Mouse (Mus musculus) limb, embryonic 10.5 days (tissue): ENCODE measurements around the gene Ppp3r2. TPM values are rescaled to one million over a fixed set of nuclear protein-coding genes. Genes with fewer than 3 reads are reported as not detected.

Experiments
- DNase-seq: peaks from one replicate; pipeline ENCODE4 v3.0.0-alpha.2; 2017; ENCODE audit warnings: low spot score
- H3K27ac ChIP-seq: fragments of 300-500 bp; sonication (generic); 2 replicates; pipeline ENCODE4 v1.5.1; 2016; ENCODE audit warnings: mild to moderate bottlenecking
- H3K27me3 ChIP-seq: fragments of 300-500 bp; sonication (generic); 2 replicates; pipeline ENCODE4 v1.6.1; 2016; ENCODE audit warnings: low read depth, mild to moderate bottlenecking; ENCODE audit not compliant: poor library complexity, severe bottlenecking
- H3K36me3 ChIP-seq: fragments of 300-500 bp; sonication (generic); 2 replicates; pipeline ENCODE4 v1.6.1; 2016; ENCODE audit warnings: mild to moderate bottlenecking, moderate library complexity
- H3K4me1 ChIP-seq: fragments of 300-500 bp; sonication (generic); 2 replicates; pipeline ENCODE4 v1.6.1; 2016
- H3K4me3 ChIP-seq: fragments of 300-500 bp; sonication (generic); 2 replicates; pipeline ENCODE4 v1.5.1; 2016; ENCODE audit warnings: mild to moderate bottlenecking, moderate library complexity
- H3K9me3 ChIP-seq: fragments of 300-500 bp; sonication (generic); replicated peaks from 2 replicates; pipeline ENCODE4 v1.6.1; 2016; ENCODE audit warnings: mild to moderate bottlenecking
- WGBS: fragments of 180-500 bp; shearing (Covaris S2); methylation state at CpG from one replicate; pipeline ENCODE4 v1.1.7; 2016; 5-methylcytosine and 5-hydroxymethylcytosine counted together
- polyA plus RNA-seq: library from polyadenylated mRNA; unstranded; fragments of >200 nt; fragmentation: Nextera tagmentation; extraction: Ambion mirVana; gene quantifications from 2 replicates; pipeline ENCODE4 v1.2.1, GENCODE M21; 2016

Ppp3r2 gene
- 0.05 TPM in 1 of 2 replicates, not detected in the other for polyA plus RNA-seq

DNA sequence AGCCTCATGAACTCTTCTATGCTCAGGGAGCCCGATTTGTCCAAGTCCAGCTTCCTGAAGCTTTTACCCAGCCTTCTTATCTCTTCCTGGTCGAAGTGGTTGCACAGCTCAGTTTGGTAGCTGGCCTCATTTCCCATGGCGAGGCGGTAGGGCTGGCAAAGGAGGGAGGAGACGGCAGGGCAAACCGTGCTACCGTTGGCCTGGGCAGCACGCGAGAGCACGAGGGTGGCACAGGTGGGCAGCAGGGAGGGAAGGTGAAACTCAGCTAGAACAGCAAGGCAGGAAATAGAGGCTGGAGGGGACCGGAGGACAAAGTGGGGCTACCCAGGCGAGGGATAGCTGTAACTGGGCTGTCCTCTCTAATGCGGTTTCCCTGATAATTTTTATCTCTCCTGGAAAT, at the start of gene Ppp3r2:
Gene Ppp3r2, minus strand, starts transcription at position 213 of the 400 bp plus-strand sequence.
- no peaks in the 10 kb centered on the region for H3K36me3 ChIP-seq
- 90% methylated on average over 13 of the region's 13 CpGs for WGBS
- H3K9me3 ChIP-seq: no peaks in the 10 kb centered on the region
- H3K4me1 ChIP-seq: no peaks in the 10 kb centered on the region
- H3K27ac ChIP-seq: no peak within 1 kb of the TSS
- DNase-seq: no peak
- no peaks in the 10 kb centered on the region for H3K27me3 ChIP-seq
- no peak within 1 kb of the TSS for H3K4me3 ChIP-seq

DNA sequence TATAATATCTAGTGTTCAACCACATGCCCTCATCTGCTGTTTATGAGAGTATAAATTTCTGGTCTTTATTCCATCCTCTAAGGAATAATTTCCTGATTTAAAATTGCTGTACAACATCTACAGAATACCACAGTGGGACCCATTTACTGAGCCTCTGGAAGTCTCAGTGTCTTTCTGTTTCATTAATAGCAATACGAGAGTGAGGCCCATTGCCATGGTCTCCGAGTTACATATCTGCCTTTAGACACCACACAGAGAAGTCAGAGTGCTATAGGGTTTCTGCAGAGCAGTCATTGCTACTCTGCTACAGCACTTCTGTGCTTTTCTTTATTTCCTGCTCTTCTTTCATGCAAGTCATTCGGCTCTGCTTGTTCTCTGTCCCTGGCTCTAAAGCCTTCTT, 47.5 kb upstream of the Ppp3r2 start:
- 93% methylated on average over 3 of the region's 3 CpGs for WGBS
- Histone ChIP-seq H3K9me3 (no peaks in the 10 kb centered on the region), H3K27me3 (no peaks in the 10 kb centered on the region), H3K4me3 (no peak overlapping the region), H3K27ac (no peak overlapping the region), H3K4me1 (no peaks in the 10 kb centered on the region), H3K36me3 (no peaks in the 10 kb centered on the region)
- DNase-seq: no peak

DNA sequence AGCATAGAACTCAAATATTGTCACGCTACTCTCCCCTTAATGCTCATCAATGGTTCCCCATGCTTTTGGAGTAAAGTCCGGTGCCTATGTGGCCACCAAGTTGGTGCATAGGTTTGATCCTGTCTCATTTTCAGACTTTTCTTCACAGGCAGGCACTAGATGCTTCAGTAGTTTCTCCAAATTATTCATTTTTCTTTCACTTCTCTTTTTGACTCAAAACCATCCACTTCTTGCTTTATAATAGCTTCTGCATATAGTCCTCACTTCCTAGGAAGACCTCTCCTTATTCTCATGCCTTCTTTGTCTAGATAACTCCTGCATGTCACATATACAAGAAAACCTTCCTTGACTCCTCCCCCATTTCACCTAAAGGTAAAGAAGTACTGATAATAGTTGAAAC, 42.1 kb upstream of the Ppp3r2 start:
- Histone ChIP-seq H3K36me3 (no peaks in the 10 kb centered on the region), H3K27ac (no peak overlapping the region), H3K4me1 (no peaks in the 10 kb centered on the region), H3K27me3 (no peaks in the 10 kb centered on the region), H3K9me3 (no peaks in the 10 kb centered on the region), H3K4me3 (no peak overlapping the region)
- WGBS: 96% methylated on average over 2 of the region's 2 CpGs
- no peak for DNase-seq

DNA sequence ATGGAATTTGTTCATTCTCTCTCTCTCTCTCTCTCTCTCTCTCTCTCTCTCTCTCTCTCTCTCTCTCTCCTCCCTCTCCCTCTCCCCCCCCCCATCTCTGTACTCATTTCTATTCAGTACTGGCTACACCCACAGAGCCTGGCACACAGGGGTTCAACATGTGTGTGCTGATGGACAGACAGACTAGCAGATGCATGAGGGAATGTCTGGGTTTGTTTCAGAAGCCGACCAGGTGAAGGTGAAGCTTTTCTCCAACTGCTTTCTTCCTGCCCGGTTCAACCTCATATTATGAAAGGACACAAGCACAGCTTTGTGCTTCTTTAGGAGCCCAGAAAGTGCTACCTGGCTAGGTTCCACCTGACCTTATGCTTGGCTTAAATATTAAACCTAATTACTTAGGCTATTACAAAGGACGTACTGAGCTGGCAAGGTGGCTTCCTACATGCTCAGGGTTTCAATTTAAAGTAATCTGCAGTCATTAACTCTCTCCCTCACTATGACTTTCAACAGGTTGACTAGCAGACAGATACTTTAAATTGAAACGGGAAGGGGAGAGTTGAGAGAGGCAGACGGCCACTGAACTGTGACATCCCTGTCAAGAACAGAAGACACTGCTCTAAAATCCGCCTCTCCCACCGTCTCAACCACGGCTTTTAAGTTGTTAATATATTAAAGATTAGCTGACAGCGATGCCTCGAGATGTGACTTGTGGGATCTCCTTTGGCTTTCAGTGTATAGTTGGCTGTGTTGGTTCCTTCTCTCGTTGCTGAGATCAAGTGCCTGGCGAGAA, 9.8 kb upstream of the Ppp3r2 start:
- Histone ChIP-seq H3K4me1 (peaks cover 7% of the 10 kb centered on the region), H3K9me3 (no peaks in the 10 kb centered on the region), H3K36me3 (no peaks in the 10 kb centered on the region), H3K27me3 (no peaks in the 10 kb centered on the region), H3K27ac (no peak overlapping the region), H3K4me3 (no peak overlapping the region)
- no peak for DNase-seq
- 75% methylated on average over 12 of the region's 12 CpGs for WGBS

DNA sequence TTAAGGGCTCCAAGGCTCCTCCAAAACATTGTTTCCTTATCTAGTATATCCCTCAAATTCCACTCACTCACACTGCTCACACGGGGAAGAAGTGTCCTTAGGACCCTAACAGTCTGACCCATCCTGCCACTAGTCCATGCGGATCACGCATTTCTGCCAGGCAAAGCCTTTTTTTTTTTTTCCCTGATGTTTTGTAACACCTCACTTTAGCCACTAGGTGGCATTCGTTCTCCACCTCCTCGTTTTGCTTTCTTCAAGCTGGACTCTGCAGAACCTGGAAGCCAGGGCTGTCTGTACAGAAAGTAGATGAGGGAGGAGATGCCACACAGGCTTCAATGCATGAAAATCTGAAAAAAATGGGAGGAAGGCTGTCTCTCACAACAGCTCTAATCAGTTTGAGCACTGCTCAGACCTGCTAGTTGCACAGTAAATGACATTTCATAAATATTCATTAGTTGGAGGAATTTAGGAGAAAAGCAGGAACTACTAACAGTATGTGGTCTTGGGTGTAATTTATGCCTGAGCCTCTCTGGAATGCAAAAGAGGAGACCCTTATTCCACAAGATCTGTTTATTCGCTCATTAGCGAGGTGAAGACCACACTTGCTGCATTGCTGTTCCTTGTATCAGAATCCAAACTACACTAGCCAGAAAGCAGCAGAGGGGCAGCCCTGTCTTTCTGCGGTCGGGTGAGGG, 6.9 kb upstream of the Ppp3r2 start:
- 23% methylated on average over 9 of the region's 9 CpGs for WGBS
- H3K9me3 ChIP-seq: no peaks in the 10 kb centered on the region
- peak; percentile 60 for DNase-seq
- H3K36me3 ChIP-seq: no peaks in the 10 kb centered on the region
- H3K4me1 ChIP-seq: peaks cover 7% of the 10 kb centered on the region
- no peak overlapping the region for H3K4me3 ChIP-seq
- H3K27me3 ChIP-seq: no peaks in the 10 kb centered on the region
- H3K27ac ChIP-seq: no peak overlapping the region

DNA sequence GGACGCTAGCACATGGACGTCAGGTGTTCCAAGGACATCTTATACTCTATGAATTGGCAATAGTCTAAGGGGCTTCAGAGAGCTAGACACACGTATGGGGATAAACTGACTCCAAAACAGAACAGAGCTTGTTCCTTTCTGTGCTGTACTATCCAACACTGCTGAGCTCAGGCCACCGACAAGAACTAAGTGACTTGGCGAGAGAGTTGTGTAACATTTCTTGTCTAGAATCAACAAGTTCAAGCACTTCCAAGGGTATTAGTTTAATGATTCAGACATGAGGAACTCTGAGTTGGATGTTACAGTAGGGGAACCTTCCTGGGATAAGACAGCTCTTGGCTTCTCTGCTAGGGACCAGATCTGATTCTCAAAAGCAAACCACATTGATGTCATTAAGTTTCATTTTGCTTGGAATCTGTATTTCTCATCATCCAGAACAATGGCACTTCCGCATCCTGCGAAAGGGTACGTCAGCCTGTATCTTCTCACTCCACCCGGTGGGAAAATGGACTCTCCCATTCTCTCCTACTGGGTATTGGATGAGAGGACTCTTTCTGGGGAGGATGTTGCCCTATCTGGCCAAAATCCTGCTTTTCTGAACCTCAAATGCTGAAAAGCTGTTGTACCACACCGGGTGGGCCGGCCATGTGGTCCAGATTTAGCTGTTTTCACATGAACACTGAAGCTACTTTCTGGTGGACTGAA, 1.5 kb downstream of the Ppp3r2 start:
- no peak for DNase-seq
- no peaks in the 10 kb centered on the region for H3K9me3 ChIP-seq
- H3K4me1 ChIP-seq: no peaks in the 10 kb centered on the region
- no peaks in the 10 kb centered on the region for H3K27me3 ChIP-seq
- 93% methylated on average over 11 of the region's 11 CpGs for WGBS
- H3K4me3 ChIP-seq: no peak overlapping the region
- no peaks in the 10 kb centered on the region for H3K36me3 ChIP-seq
- H3K27ac ChIP-seq: no peak overlapping the region

DNA sequence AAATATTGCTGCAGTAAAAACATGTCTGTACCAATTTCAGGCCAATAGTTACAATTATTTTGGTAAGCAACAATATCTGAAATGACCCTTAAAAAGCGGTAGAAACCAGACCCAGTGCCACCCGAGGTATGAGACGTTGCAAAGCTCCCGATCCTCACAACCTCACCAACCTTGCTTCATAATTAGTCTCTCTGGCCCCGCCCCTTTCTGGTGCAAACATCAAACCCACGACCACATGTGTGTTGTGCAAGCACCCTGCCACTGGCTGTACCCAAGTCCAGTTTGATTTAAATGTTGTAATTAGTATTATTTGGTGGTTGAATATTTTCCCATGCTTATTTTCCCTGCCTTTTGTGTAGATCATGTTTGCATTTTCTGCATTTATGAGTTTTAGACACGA, 5.0 kb downstream of the Ppp3r2 start:
- no peak for DNase-seq
- H3K4me3 ChIP-seq: no peak overlapping the region
- no peaks in the 10 kb centered on the region for H3K27me3 ChIP-seq
- H3K9me3 ChIP-seq: no peaks in the 10 kb centered on the region
- 85% methylated on average over 7 of the region's 7 CpGs for WGBS
- H3K4me1 ChIP-seq: no peaks in the 10 kb centered on the region
- no peak overlapping the region for H3K27ac ChIP-seq
- H3K36me3 ChIP-seq: no peaks in the 10 kb centered on the region

DNA sequence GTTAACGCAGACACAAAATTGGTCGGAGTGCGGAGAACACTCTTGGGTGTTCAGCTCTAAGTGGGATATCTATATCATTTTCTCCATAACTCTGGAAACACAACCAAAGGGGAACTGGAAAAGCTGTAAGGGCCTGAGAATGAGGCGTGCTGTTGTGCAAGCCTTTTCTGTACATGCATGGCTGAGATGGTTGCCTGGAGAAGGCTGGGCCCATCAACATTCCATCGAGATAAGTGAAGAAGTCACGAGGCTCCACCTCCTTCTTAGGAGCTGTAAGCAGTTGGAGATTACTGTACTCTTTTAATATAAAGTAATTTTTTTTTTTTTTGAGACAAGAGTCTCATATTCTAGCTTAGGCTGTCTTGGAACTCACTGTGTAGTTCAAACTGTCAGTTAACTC, 5.8 kb downstream of the Ppp3r2 start:
- Histone ChIP-seq H3K4me1 (no peaks in the 10 kb centered on the region), H3K27ac (no peak overlapping the region), H3K4me3 (no peak overlapping the region), H3K36me3 (no peaks in the 10 kb centered on the region), H3K27me3 (no peaks in the 10 kb centered on the region), H3K9me3 (no peaks in the 10 kb centered on the region)
- WGBS: 94% methylated on average over 6 of the region's 6 CpGs
- DNase-seq: no peak

DNA sequence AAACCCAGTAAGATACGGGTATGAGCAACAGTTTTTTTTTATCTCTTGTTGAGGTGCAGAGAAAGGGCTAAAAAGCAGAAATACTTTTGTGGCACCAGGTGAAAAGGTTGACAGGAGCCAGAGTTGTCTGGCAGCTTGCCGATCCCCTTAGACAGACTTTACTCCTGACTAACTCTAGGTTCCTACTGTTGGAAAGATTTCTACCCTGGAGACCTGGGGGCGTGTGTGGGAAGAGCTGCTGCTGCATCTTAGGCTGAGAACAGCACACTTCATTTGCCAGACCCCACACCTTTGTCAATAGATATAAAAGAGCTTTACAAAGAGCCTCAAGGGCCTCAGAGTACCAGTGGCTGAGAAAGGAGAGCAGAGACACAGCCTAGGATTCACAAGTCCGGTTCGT, 17.0 kb downstream of the Ppp3r2 start:
- no peaks in the 10 kb centered on the region for H3K27me3 ChIP-seq
- WGBS: 98% methylated on average over 5 of the region's 5 CpGs
- no peak for DNase-seq
- H3K9me3 ChIP-seq: no peaks in the 10 kb centered on the region
- H3K4me3 ChIP-seq: no peak overlapping the region
- H3K4me1 ChIP-seq: peaks cover 9% of the 10 kb centered on the region
- no peak overlapping the region for H3K27ac ChIP-seq
- H3K36me3 ChIP-seq: peaks cover 24% of the 10 kb centered on the region

DNA sequence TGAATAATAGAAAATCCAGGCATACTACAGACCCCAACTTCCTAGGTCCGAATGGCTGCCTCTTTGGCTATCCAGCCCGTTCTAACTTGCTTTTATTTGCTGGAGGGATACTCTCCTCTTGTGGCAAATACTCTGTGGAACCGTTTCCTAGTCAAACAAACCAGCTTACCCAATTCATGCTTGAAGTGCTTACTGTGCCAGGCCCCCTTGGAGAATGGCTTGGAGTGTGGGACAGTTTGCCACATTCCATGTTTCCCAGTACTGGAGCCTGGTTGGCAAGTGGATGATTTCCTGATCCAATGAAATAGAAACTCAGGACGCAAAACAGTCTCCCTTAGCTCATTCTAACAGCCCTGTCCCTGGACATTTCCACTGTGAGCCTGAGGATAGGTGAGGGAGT, 19.6 kb downstream of the Ppp3r2 start:
- no peak overlapping the region for H3K4me3 ChIP-seq
- peaks cover 49% of the 10 kb centered on the region for H3K36me3 ChIP-seq
- H3K9me3 ChIP-seq: no peaks in the 10 kb centered on the region
- no peak overlapping the region for H3K27ac ChIP-seq
- no peaks in the 10 kb centered on the region for H3K27me3 ChIP-seq
- WGBS: 80% methylated on average over 4 of the region's 4 CpGs
- DNase-seq: no peak
- H3K4me1 ChIP-seq: peaks cover 7% of the 10 kb centered on the region

DNA sequence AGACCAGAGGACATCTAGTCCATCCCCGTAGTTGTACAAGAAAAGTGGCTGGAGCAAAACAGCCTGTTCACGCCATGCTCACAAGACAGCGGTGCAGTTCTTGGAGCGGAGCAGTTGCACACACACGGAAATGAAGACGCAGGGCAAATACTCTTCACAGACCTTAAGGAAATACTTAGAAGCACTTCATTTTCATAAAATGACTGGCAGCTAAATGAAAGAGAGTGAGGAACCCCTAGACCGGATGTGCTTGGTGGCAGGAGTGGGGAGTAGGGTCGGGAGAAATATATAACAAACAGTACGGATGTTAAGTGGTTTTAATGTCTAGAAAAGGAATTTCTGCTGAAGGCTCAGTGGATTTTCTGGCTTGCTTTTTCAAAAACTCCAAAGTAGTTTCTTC, 20.2 kb downstream of the Ppp3r2 start:
- H3K36me3 ChIP-seq: peaks cover 54% of the 10 kb centered on the region
- no peak overlapping the region for H3K4me3 ChIP-seq
- no peak overlapping the region for H3K27ac ChIP-seq
- H3K27me3 ChIP-seq: no peaks in the 10 kb centered on the region
- H3K9me3 ChIP-seq: no peaks in the 10 kb centered on the region
- no peak for DNase-seq
- H3K4me1 ChIP-seq: peaks cover 2% of the 10 kb centered on the region
- 97% methylated on average over 9 of the region's 9 CpGs for WGBS

DNA sequence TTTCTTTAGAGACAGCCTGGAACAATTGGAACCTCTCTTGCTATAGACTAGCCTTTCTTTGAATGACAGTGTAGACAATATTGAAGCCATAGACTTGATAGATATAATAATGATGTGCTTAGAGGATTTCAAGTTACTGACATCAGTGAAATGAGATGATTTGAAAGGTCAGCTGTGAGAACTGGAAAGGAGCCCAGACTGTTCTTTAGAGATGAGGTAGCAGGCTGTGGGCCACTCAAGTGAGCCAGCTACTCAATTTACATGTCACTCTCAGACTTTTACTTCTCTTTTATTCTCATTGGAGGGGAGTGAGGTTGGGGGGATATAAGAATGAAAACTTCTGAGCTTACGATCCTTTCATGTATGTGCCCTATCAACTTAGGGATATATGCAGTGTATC, 22.4 kb downstream of the Ppp3r2 start:
- Histone ChIP-seq H3K9me3 (no peaks in the 10 kb centered on the region), H3K27ac (no peak overlapping the region), H3K4me3 (no peak overlapping the region), H3K27me3 (no peaks in the 10 kb centered on the region), H3K4me1 (no peaks in the 10 kb centered on the region), H3K36me3 (peaks cover 74% of the 10 kb centered on the region)
- DNase-seq: no peak
- 100% methylated on average over 1 of the region's 1 CpGs for WGBS

DNA sequence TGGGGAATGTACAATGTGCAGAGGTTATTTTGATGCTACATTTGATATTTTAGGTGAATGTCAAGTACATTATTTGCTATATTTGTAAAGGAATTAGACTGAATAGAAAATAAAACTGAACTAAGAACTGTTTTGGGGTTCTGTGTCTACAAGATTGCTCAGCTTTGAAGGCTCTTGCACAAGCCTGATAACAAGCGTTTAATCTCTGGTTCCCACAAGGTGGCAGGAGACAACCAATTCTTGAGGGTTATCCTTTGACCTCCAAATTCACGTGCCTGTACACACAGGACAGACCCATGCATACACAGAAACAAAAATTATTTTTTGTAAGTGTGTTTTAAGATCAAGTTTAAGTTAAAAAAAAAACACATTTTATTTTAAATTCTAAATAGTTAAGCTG, 41.9 kb downstream of the Ppp3r2 start:
- no peaks in the 10 kb centered on the region for H3K27me3 ChIP-seq
- WGBS: 78% methylated on average over 2 of the region's 2 CpGs

More for the DNA sequence above, 41.9 kb downstream of the Ppp3r2 start:
- H3K9me3 ChIP-seq: no peaks in the 10 kb centered on the region
- H3K27ac ChIP-seq: no peak overlapping the region
- peaks cover 95% of the 10 kb centered on the region for H3K36me3 ChIP-seq
- no peak for DNase-seq
- no peaks in the 10 kb centered on the region for H3K4me1 ChIP-seq
- H3K4me3 ChIP-seq: no peak overlapping the region
